Mouse (Mus musculus) lung, adult 18-20 months (tissue): ENCODE data around the gene Fam222b.
"Not testable (repeated sequence)": the region's sequence is repeated elsewhere in the genome, so short reads cannot be mapped to it uniquely, and the experiment has no call there.

Experiments
- DNase-seq, 2 experiments: peaks; one replicate each; pipeline ENCODE4 v3.0.0; 2022; ENCODE audit warnings: mixed read lengths in 2 of 2

The Fam222b gene

DNA sequence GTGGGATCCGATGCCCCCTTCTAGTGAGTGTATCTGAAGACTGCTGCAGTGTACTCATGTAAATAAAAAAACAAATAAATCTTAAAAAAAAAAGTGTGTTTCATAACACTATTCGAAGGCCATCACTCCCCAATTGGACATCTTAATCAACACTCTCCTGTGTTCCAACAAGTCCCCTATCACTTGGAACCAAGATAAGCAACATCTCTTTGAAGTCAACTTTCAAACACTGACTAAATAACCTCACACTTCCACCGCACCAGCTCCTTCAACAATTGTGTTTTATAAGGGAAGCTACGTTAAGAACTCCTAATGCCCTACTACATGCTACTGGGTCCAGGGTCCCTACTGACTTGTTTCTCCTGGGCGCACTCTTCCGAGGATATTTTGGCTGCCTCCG is 88.0 kb downstream of the Fam222b start:
- DNase-seq: no peak

DNA sequence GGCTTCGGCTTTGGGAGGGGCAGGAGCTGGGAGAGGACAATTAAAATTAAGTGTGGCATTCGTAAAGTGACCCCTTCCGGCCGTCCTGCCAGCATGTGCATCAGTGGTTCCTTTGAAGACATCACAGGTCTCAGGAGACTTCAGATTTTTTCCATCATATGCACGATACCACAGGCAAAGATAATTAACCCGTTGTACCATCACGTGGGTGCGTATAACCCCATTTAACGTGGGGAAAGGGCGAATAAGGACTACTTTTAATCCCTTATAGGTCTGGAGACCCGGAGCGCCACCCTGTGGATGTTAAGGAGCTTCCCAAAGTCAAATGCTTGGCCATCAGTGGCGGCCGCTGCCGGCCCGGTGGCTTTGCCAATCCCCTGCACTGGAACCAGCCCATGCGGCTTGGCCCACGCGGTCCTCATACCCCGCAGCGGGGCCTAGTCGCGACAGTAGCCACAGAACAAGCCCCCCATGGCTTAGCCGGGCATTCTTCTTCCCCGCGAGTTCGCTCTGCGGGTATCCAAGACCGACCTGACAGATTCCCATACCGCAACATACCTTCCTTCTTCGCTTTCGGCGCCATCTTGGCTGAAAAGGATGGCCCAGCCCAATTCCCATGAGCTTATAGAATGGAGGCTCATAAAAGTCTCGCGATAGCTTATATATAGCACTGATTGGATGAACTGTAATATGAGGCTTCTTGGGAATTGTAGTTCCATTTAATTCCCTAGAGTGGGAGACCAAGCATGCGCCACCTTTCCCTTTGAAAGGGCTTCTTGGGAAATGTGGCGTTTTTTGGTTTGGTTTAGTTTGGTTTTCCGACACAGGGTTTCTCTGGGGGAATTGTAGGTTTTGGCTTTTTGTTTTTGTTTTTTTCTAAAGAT is 88.7 kb downstream of the Fam222b start, which contains the start of gene Rpl23a:
Rpl23a (minus strand) TSS at position 624 of the 884 bp plus-strand sequence.
- peak; percentile 82 to 84 for DNase-seq

DNA sequence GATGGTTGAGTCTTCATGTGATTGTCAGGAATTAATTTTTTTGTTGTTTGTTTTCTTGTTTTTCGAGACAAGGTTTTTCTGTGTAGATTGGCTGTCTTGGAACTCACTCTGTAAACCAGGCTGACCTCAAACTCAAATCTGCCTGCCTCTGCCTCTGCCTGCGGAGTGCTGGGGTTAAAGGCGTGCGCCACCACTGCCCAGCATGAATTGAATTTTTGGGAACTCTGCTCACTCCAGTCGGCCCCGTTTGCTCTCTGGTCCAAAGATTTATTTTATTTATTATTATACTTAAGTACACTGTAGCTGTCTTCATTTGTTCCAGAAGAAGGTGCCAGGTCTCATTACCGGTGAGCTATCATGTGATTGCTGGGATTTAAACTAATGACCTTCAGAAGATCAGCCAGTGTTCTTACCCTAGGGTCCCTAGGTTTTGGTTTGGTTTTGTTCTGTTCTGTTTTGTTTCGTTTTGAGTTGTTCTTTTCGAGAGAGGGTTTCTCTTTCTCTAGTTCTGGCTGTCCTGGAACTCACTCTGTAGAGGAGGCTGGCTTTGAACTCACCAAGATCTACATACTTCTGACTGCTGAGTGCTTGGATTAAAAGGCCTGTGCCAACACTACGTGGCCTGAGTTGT is 89.5 kb downstream of the Fam222b start:
- DNase-seq: no peak

DNA sequence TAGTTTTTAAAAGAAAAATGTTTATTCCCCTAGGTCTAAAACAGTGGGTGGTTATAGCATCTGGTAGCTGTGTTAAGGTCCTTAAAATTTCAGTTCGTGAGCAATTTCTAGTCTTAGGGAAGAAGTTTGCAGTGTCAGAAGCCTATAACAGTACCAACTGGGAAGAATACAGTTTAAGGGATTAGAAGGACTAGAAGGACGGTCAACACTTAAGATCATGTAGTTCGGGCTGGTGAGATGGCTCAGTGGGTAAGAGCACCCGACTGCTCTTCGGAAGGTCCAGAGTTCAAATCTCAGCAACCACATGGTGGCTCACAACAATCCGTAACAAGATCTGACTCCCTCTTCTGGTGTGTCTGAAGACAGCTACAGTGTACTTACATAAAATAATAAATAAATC is 90.2 kb downstream of the Fam222b start:
- not testable (repeated sequence) for DNase-seq

DNA sequence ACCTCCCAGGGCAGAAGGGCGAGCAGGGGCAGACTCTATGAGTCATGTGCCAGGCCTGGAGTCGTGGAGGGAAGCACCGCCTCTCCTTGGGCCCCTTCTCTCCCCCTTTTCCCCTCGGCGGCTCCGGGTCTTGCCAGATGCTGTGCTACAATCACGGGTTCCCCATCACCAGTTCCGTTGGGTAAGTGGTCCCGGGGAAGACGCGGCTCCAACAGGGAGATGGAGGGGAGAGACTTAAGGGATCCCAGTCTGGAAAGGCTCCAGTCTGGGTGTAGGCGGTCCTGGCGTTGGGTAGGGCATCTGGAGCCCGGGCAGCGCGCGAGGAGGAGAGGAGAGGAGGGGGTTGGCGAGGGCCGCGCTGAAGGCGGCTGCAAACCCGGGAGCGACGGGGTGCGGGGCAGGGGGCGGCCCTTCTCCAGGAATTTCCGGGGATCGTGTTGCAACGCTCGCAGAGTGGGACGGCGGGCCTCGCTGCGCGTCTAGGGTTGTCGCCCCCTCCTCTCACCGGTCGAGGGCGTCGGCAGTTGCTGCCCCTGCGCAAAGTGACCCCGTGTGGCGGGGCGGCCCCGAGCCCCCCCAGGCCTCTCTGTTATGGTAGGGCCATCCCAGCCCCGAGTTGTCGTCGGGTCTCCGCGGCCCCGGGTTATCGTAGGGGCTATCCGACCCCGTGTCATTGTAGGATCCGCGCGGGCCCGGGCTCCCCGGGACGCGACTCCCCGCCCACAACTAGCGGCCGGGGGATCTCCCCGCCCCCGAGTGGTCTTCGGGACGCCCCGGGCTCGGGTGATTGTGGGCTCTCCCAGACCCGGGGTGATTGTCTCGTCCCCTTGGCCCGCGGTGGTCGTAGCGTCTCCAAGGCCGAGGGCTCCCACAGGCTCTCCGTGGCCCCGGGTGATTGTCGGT is 94.1 kb downstream of the Fam222b start, which contains the start of gene Rab34:
Rab34 (plus strand) TSS at position 100 of the 903 bp plus-strand sequence.
- DNase-seq: peak; percentile 63 to 68

DNA sequence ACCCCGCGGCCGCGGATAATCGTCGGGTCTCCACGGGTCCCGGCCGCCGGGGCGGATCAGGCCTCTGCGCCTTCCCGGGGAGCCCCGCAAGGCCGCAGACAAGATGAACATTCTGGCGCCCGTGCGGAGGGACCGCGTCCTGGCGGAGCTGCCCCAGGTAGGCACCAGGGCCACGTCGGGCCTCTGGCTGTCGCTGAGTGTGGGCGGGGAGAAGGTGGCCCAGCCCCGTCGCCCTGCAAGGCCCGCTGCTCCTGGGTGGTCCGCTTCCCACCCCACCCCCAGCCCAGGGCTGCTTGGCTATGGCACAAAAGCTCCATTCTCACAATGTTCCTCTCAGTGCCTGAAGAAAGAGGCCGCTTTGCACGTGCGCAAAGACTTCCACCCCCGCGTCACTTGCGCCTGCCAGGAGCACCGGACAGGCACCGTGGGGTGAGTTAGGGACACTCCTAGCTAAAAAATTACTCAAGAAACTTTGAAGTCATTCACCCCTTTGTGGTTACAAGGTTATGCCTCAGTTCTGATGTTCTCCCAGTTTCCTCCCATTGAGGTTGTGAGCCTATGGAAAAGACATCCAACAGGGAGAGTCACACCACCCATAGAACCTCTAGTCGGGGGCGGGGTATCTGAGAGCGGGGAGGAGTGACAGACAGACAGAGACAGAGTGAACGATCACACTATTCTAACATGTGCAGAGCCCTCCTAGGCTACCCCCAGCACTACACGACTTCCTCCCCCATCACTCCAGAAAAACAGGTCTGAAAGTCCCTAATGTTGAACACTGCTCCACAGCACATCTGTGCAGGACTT is 95.0 kb downstream of the Fam222b start:
- DNase-seq: peak; percentile 57 to 69

DNA sequence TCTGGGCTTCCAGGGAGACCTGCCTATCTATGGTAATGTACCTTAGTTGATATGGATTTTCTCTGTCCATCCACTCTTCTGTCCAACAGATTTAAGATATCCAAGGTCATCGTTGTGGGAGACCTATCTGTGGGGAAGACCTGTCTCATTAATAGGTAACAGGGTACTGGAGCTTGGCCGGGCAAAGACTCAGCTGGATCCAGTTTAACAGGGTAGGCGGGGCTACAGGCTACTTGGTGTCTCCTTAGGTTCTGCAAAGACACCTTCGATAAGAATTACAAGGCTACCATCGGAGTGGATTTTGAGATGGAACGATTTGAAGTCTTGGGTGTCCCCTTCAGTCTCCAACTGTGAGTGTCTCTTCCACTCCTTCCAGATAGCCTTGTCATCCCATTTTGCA is 95.6 kb downstream of the Fam222b start:
- no peak for DNase-seq

DNA sequence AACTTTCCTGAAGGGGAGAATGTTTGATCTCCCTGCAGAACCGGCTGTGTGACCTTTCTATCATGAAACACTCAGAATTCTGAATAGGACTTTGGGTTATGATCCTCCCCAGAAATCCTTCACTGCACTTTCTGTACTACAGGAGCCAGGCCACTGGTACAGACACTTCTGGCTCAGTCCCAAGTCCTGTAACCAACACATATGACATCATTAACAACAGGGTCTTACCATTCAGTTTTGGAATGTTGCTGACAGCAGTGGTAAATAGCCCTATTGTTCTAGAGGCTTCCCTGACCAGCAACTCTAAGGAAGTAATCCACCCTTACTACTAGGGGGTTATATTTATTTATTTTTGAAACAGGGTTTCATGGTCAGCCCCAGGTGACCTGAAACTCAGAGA is 98.7 kb downstream of the Fam222b start, which contains the start of gene Proca1:
Proca1 (plus strand) TSS at position 280 of the 400 bp plus-strand sequence.
- DNase-seq: no peak

DNA sequence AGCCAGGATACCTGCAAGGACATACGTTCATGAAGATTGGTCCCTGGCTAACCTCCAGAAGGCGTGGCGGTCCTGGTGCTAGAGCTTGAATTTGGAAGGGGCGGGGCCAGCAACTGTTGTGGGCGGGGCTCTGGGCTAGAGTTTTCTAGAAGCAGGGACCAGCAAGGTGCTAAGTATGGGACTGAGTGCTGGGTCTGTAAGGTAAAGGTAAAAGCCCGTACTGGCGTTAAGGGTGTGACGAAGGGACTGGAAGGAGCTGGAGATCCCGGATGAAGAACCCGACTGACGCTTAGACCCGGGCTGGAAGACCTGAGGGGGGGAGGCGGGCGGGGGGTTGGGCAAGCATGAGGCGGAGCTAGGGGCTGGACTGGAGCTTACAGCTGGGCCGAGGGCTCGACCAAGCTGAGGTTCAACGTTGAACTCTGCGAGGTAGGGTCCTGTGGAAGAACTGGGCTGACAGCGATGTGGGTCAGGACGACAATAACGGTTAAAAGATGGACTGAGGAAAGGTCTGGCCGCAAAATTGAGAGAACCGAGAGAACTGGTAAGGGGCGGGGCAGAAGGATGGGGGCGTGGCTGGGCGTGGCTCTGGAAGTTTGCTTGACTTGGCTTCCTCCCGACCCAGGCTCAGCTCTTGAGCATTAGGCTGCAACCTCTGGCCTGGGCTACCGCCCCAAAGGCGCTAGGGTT is 100.1 kb downstream of the Fam222b start:
- peak; percentile 80 to 86 for DNase-seq

DNA sequence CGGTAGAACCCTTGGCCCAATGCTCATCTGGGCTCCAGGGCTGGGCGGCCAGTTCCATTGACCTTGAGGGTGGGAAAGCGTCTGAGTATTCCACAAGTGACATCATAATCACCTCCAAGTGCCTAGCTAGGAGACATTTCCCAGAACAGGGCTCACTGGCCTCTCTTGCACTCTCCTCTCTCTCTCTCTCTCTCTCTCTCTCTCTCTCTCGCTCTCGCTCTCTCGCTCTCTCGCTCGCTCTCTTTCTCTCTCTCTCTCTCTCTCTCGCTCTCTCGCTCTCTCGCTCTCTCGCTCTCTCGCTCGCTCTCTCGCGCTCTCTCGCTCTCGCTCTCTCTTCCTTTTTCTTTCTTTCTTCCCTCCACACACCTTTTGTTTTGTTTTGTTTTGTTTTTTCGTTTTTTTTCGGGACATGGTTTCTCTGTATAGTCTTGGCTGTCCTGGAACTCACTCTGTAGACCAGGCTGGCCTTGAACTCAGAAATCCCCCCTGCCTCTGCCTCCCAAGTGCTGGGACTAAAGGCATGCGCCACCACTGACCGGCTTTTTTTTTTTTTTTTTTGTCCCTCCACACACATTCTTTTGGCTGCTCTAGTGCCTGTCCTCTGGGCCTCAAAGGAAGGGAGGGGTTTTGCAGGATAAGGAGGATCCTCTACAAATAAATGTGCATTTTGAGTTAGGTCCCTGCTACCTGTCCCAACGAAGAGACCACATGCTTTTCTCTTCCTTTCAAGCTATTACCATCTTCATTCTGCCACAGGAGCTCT is 100.8 kb downstream of the Fam222b start:
- DNase-seq: no peak

DNA sequence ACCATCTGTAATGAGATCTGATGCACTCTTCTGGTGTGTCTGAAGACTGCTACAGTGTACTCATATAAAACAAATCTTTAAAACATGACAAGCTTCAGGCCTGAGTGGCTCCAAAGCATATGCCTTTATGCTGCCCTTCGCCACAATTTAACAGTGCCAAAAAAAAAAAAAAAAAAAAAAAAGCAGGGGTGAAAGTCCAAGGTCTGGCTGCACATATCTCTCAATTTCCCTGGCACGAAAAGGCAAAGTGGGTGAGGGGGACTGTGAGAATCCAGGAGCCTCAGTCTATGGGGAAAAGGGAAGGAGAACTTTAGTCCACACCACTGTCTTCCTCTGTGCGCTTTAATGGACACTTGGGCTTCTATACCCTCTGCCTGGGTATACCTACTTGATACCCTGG is 107.9 kb downstream of the Fam222b start:
- no peak for DNase-seq

DNA sequence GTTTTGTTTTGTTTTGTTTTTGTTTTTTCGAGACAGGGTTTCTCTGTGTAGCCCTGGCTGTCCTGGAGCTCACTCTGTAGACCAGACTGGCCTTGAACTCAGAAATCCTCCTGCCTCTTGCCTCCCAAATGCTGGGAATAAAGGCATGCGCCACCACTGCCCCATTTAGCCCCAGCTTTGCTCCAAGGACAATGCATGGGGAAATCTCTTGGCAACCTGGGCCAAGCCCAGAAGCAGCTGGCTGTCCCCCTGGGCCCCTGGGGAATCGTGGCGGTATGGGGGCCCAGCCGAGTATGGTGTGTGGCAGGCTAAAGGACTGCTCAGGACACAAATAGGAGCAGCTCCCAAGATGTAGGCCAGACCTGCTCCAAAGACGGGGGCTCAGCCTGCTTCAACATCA is 109.8 kb downstream of the Fam222b start:
- DNase-seq: no peak

DNA sequence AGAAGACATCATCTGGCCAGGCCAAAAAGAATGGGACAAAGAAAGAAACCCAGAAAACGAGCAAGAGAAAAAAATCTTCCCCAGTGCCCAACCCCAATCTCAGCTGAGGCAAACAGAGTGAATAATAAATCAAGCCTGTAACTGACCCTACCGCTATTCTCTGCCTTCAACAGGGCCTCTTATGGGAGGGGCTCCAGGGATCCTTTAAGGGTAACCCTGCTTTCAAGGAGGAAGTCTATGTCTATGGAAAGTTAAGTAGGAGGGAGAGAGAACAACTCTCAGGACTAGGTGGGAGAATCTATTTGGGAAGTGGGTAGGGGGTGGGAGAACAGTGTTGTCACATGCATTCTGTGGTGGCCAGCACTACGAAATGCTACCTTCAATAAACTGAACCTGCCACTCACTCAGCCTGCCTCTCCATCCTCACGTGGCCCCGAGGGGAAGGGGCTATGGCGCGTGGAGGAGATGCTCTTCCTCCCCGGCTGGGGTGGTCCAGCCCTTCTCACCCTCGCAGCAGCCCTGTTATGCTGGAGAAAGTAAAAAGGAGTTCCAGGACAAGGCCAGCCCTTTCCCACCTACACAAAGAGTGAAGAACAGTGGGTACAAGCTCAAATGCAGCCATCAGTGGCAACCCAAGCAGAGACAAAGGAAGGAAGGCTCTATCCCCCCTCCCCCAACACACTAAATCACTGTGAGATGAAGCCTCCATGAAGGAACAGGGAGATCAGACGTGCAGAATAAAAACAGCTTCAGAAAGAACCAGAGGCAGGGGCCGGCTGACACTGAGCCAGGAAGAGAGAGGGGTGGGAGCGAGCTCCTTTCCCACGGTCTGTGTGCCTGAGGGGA is 111.1 kb downstream of the Fam222b start:
- DNase-seq: no peak
